Mouse (Mus musculus): Measurements from ENCODE around the gene Supt4a. TPM values are rescaled to one million over a fixed set of nuclear protein-coding genes. Genes with fewer than 3 reads are reported as not detected.
A peak's percentile ranks its signal among the peaks of the same experiment; 100 is the strongest.

Supt4a gene
- polyA plus RNA-seq, 1 experiment: 58.3 TPM

DNA sequence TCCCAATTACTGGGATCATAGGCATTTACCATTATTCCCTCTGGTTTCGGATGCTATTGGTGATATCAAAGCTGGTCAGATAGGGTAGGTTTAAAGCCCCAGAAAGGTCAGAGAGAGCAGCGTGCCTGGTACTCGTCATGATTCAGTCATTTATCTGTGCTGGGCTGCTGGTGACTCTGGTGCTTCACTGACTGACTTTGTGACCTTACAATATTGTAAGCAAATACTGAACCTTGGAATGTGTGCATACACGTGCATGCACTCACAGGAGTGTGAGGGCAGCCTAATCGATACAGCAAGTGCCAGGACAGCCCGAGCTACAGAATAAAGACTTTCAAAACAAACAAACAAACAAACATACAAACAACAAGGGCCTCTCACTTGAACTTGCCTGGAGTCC, 1.7 kb upstream of the Supt4a start:
- Histone ChIP-seq H3K4me3 (ENCODE audit: insufficient read depth, low read length) (no peak overlapping the region), H3K27ac (ENCODE audit: insufficient read depth, low read length) (peak overlapping the region; percentile 96; the same call in 1 of the 2 replicates)
- TF ChIP-seq CTCF (IDR thresholded peaks at IDR 0.05; ENCODE audit: borderline replicate concordance, insufficient read depth, low read length) (no peak), POLR2A (IDR thresholded peaks at IDR 0.05; ENCODE audit: low read depth, low read length) (no peak)

DNA sequence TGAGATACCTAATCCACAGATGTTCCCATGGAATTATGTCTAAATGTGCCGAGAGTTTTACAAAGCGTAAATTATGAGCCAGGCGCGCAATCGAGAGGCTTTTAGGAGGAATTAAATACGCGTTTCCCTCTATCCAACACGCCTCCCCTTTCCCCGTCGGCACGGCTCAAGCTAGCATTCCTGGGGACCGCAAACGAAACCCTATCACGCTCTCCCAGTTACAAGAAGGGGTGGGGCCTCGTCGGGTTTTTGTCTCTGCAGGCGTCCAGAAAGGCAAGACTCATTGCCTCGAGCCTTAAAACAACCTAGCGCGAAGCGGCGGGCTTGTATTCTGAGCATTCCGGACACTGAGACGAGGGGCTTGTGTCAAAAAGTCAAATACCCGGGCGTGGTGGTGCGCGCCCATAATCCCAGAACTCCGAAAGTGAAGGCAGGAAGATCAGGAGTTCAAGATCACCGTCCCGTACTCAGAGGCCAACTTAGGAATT, 661 bp upstream of the Supt4a start:
- peak overlapping the region; percentile 96 for H3K27ac ChIP-seq (ENCODE audit: insufficient read depth, low read length)
- TF ChIP-seq CTCF (IDR thresholded peaks at IDR 0.05; ENCODE audit: borderline replicate concordance, insufficient read depth, low read length): no peak
- peak; percentile 26; the same call in 1 of the 2 replicates for TF ChIP-seq POLR2A (IDR thresholded peaks at IDR 0.05; ENCODE audit: low read depth, low read length)

More for the DNA sequence above, 1.7 kb upstream of the Supt4a start:
- H3K4me1 ChIP-seq (ENCODE audit: control insufficient read depth, insufficient read depth, low read length): no peaks in the 10 kb centered on the region; the same call in 1 of the 2 replicates

DNA sequence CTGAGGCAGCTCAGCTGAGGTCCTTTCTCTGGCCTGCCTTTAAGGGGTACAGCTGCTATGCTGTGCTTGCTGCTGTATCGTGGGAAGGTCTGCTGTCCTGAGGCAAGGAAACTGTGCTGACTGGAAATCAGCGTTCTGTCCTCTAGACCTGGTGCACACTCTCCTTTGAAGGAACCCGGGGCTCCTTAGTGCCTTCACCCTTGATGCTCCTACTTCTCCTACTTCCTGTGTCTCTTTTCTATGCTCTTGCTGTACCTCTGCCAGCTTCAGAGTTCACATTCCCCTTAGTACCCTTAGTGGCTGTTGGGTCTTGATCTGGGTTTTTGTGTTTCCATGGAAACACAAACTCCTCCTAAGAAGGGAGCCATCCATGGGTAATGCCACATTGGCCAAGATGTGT, 6.3 kb downstream of the Supt4a start:
- Histone ChIP-seq H3K27ac (ENCODE audit: insufficient read depth, low read length) (no peak overlapping the region), H3K4me3 (ENCODE audit: insufficient read depth, low read length) (no peak overlapping the region), H3K4me1 (ENCODE audit: control insufficient read depth, insufficient read depth, low read length) (no peaks in the 10 kb centered on the region)
- TF ChIP-seq CTCF (IDR thresholded peaks at IDR 0.05; ENCODE audit: borderline replicate concordance, insufficient read depth, low read length): no peak
- no peak for TF ChIP-seq POLR2A (IDR thresholded peaks at IDR 0.05; ENCODE audit: low read depth, low read length)

More for the DNA sequence above, 661 bp upstream of the Supt4a start:
- Histone ChIP-seq H3K4me3 (ENCODE audit: insufficient read depth, low read length) (peak overlapping the region; percentile 50), H3K4me1 (ENCODE audit: control insufficient read depth, insufficient read depth, low read length) (no peaks in the 10 kb centered on the region; the same call in 1 of the 2 replicates)

DNA sequence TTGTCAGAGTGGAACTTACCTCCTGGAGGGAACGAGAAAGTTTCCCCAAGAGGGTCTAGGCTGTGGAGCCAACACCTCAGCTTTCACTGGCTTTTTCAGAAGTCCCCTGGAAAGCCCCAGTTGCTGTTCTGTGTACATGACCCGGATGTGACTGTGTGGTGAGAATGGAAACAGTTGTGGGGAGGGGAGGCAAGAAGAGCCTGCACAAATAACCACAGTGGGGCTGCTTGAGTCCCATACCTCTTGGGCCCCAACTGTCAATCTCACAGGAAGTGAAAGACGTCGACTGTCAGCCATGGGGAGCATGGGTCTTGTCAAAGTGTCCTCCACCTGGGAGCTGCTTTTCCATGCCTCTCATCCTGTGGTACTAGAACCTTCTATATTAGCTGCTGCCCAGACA, 7.6 kb downstream of the Supt4a start:
- TF ChIP-seq POLR2A (IDR thresholded peaks at IDR 0.05; ENCODE audit: low read depth, low read length) (no peak), CTCF (IDR thresholded peaks at IDR 0.05; ENCODE audit: borderline replicate concordance, insufficient read depth, low read length) (no peak)
- Histone ChIP-seq H3K4me1 (ENCODE audit: control insufficient read depth, insufficient read depth, low read length) (no peaks in the 10 kb centered on the region; the same call in 1 of the 2 replicates), H3K4me3 (ENCODE audit: insufficient read depth, low read length) (no peak overlapping the region), H3K27ac (ENCODE audit: insufficient read depth, low read length) (no peak overlapping the region)

DNA sequence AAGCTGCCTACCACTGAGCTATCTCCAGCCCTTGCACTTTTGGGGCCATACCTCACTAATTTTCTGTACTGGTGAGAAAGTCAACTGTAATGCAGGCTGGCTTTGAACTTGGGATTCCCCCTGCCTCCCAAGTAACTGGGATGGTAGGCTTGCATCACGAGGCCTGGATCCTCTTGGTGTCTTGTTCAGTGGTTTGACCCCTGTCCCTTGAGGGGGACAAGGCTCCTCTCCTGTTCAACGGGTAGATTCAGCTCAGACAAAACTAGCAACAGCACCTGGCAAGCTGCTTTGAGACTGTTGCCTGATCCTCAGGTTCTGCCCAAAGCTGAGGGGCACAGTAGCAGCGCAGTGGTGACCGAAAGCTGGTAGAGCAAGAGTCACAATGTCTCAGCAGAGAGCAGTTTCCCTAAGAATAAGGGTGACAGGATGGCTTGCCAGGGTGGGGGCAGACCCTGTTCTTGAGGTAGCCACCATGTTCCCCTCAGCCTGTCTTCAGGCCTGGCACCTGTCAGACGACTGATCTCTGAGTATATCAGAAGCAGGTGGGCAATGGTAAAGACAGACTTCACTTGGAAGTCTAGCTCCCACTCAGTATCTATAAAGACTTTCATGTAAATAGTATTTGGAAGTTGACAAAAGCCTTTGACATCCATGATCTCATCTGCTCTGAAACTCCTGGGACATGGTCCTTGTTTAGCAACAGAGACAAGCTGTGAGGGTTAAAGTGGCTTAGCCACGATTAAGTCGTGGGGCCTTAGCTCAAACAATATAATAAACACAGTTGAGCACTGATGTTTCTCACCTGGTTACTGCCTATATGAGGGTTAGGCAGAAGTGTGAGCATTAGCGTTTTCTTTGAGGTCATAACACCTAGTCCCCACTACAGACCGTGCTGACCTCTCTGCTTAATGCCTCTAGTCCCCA, 8.5 kb downstream of the Supt4a start:
- no peak for TF ChIP-seq POLR2A (IDR thresholded peaks at IDR 0.05; ENCODE audit: low read depth, low read length)
- TF ChIP-seq CTCF (IDR thresholded peaks at IDR 0.05; ENCODE audit: borderline replicate concordance, insufficient read depth, low read length): no peak
- no peak overlapping the region for H3K4me3 ChIP-seq (ENCODE audit: insufficient read depth, low read length)
- no peaks in the 10 kb centered on the region; the same call in 1 of the 2 replicates for H3K4me1 ChIP-seq (ENCODE audit: control insufficient read depth, insufficient read depth, low read length)
- no peak overlapping the region for H3K27ac ChIP-seq (ENCODE audit: insufficient read depth, low read length)

DNA sequence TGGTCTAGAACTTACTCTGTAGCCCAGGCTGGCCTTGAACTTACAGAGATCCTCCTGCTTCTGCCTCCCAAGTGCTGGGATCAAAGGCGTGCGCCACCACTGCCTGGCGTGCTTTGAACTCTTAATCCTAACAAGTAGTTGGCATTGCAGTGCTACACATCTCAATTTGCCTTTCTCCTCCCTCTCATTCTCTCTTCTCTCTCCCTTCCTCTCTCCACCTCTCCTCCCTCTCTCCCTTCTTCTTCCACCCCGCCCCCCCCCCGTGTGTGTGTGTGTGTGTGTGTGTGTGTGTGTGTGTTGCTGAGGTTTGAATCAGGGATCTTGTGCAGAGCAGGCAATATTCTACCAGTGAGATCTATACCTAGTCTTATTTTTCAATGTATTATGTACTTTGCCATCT, 10.0 kb downstream of the Supt4a start:
- Histone ChIP-seq H3K4me3 (ENCODE audit: insufficient read depth, low read length) (no peak overlapping the region), H3K27ac (ENCODE audit: insufficient read depth, low read length) (no peak overlapping the region), H3K4me1 (ENCODE audit: control insufficient read depth, insufficient read depth, low read length) (no peaks in the 10 kb centered on the region; the same call in 1 of the 2 replicates)
- TF ChIP-seq POLR2A (IDR thresholded peaks at IDR 0.05; ENCODE audit: low read depth, low read length) (no peak), CTCF (IDR thresholded peaks at IDR 0.05; ENCODE audit: borderline replicate concordance, insufficient read depth, low read length) (no peak)

DNA sequence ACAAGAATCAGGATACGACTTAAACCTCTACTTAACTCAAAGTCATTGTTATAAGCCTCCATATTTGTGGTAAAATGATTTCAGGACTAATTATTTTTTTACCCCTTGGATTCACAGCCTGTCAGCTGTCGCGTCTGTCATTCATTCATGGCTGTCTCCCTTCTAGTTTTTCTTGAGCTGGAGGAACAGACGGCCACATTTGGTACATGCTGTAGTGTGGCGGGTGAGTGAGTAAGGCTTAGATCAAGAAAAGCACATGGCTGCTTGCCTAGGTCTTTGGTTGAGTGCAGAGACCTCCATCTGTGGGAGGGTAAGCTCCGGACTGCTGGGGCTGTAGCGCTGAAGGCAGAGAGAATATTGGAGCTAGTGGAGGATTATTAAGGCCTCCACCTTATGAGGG, 10.4 kb downstream of the Supt4a start:
- Histone ChIP-seq H3K27ac (ENCODE audit: insufficient read depth, low read length) (no peak overlapping the region), H3K4me1 (ENCODE audit: control insufficient read depth, insufficient read depth, low read length) (no peaks in the 10 kb centered on the region; the same call in 1 of the 2 replicates), H3K4me3 (ENCODE audit: insufficient read depth, low read length) (no peak overlapping the region)
- TF ChIP-seq CTCF (IDR thresholded peaks at IDR 0.05; ENCODE audit: borderline replicate concordance, insufficient read depth, low read length) (no peak), POLR2A (IDR thresholded peaks at IDR 0.05; ENCODE audit: low read depth, low read length) (no peak)

DNA sequence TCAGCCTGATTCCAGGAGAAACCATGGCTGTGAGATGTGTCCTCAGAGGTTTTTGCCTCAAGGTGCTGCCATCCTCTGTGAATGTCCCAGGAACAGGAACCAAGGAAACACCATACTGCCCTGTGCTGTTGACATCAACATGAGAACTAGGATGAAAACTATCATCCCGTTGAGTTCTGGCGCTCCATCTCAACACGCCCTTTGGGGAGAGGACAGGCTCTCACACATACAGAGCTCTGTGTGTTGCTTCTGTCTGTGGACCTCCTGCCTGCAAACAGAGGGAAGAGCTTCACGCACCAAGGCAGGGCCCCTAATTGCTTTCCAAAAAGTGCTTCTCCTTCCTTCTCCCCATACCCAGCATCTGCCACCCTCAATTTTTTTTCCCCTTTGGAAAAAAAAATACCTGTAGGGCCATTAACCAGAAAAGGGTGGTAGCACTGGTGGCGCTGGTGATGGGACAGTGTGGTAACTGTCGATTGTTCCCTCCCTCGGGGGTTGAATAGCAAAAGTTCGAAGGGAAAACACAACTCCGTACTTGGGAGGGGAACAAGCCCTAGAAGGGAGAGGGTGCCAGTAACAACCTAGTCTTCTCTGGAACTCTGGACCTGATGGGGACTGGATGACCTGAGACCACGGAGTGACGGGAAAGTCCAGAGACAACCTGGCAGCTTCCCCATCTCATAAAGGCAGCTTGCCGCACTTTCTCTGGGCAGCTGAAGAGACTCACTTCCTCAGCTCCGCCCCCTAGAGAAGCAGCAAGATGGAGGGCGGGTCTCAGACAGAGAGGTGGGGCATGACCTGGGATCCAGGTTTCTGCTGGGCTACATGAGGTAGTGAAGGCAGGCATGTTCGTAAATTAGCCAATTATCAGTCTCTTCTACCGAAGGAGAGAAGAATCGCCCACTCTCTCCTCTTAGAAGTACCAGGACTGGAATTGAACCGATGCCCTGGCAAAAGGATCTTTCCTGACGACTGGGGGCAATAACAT, 11.1 kb downstream of the Supt4a start:
- TF ChIP-seq POLR2A (IDR thresholded peaks at IDR 0.05; ENCODE audit: low read depth, low read length): no peak; the same call in 1 of the 2 replicates
- TF ChIP-seq CTCF (IDR thresholded peaks at IDR 0.05; ENCODE audit: borderline replicate concordance, insufficient read depth, low read length): no peak
- Histone ChIP-seq H3K4me1 (ENCODE audit: control insufficient read depth, insufficient read depth, low read length) (no peaks in the 10 kb centered on the region; the same call in 1 of the 2 replicates), H3K4me3 (ENCODE audit: insufficient read depth, low read length) (no peak overlapping the region), H3K27ac (ENCODE audit: insufficient read depth, low read length) (peak overlapping the region; percentile 56)
